Mouse (Mus musculus) heart, postnatal 14 days (tissue): ENCODE measurements around the gene Pak2. TPM values are rescaled to one million over a fixed set of nuclear protein-coding genes. Genes with fewer than 3 reads are reported as not detected.
"Not testable (repeated sequence)": the region's sequence is repeated elsewhere in the genome, so short reads cannot be mapped to it uniquely, and the experiment has no call there.

ENCODE experiments used
- DNase-seq, 2 experiments: peaks; one replicate each; pipeline ENCODE4 v3.0.0; 2021 to 2022
- intact Hi-C: fragments of 180-260 bp; cut with DNase I; formaldehyde crosslinking; loops from one replicate; pipeline ENCODE4 v1.15.1; 2025
- total RNA-seq, 2 experiments: library from RNA; stranded (reverse); gene quantifications; 2 replicates each; pipeline ENCODE4 v1.2.3; 2021

Pak2 gene
- total RNA-seq, 2 experiments from 2014 or later, result 31.9 to 32.9 TPM

GRCm38 (mm10) chr16:32098897-32099637, 19.9 kb upstream of the Pak2 start:
- no peak for DNase-seq
- intact Hi-C loops, result loop anchor here (5.0 kb wide), 1 partner anchor 57 kb away; no protein-coding TSS in a partner anchor

- not testable (repeated sequence) for DNase-seq
- intact Hi-C loops, result loop anchor here (5.0 kb wide), 1 partner anchor 55 kb away; no protein-coding TSS in a partner anchor
Observed at GRCm38 (mm10) chr16:32097757-32098156, 18.6 kb upstream of the Pak2 start.

- intact Hi-C loops, result no loop called here
- DNase-seq, result no peak
Observed at GRCm38 (mm10) chr16:32091466-32091865, 12.3 kb upstream of the Pak2 start.

GRCm38 (mm10) chr16:32087629-32088443, 8.7 kb upstream of the Pak2 start:
- peak; percentile 33 to 34 for DNase-seq
- intact Hi-C loops, result no loop called here

GRCm38 (mm10) chr16:32078408-32078990, 643 bp downstream of the Pak2 start:
- no peak for DNase-seq
- intact Hi-C loops, result loop anchor here (5.0 kb wide), 1 partner anchor 76 kb away; the partner anchor contains the start of gene Senp5

GRCm38 (mm10) chr16:32077648-32078407, 1.3 kb downstream of the Pak2 start:
- DNase-seq, result no peak
- intact Hi-C loops, result loop anchor here (5.0 kb wide), 1 partner anchor 76 kb away; the partner anchor contains the start of gene Senp5

GRCm38 (mm10) chr16:32076406-32076805, 2.7 kb downstream of the Pak2 start:
- DNase-seq, result no peak
- intact Hi-C loops, result loop anchor here (5.0 kb wide), 1 partner anchor 74 kb away; the partner anchor contains the start of gene Senp5

- intact Hi-C loops, result loop anchor here (5.0 kb wide), 1 partner anchor 73 kb away; the partner anchor contains the start of gene Senp5
Observed at GRCm38 (mm10) chr16:32075762-32076161, 3.4 kb downstream of the Pak2 start.

GRCm38 (mm10) chr16:32070070-32070469, 9.1 kb downstream of the Pak2 start:
- intact Hi-C loops, DNase-seq: not testable (repeated sequence)

More at GRCm38 (mm10) chr16:32075762-32076161, 3.4 kb downstream of the Pak2 start:
- no peak for DNase-seq

GRCm38 (mm10) chr16:32068389-32069300, 10.5 kb downstream of the Pak2 start:
- DNase-seq, result no peak
- intact Hi-C loops, result no loop called here

- DNase-seq, result no peak
- intact Hi-C loops, result no loop called here
Observed at GRCm38 (mm10) chr16:32066899-32067298, 12.2 kb downstream of the Pak2 start.

- no peak for DNase-seq
- intact Hi-C loops, result no loop called here
Observed at GRCm38 (mm10) chr16:32063900-32064299, 15.2 kb downstream of the Pak2 start.

- DNase-seq, result no peak
Observed at GRCm38 (mm10) chr16:32062226-32062625, 16.9 kb downstream of the Pak2 start.

GRCm38 (mm10) chr16:32059840-32060523, 19.2 kb downstream of the Pak2 start:
- intact Hi-C loops, result no loop called here
- no peak for DNase-seq

More at GRCm38 (mm10) chr16:32062226-32062625, 16.9 kb downstream of the Pak2 start:
- intact Hi-C loops, result no loop called here

GRCm38 (mm10) chr16:32058817-32059216, 20.3 kb downstream of the Pak2 start:
- intact Hi-C loops, result no loop called here
- DNase-seq, result no peak

- no peak for DNase-seq
- intact Hi-C loops, result loop anchor here (5.0 kb wide), 1 partner anchor 55 kb away; the partner anchor contains the start of genes Cep19 and Pigx
Observed at GRCm38 (mm10) chr16:32042367-32042766, 36.8 kb downstream of the Pak2 start.

GRCm38 (mm10) chr16:32019678-32020077, 59.5 kb downstream of the Pak2 start:
- intact Hi-C loops, result no loop called here
- no peak for DNase-seq

GRCm38 (mm10) chr16:32010330-32010729, 68.8 kb downstream of the Pak2 start:
- DNase-seq, result no peak
- intact Hi-C loops, result no loop called here
